Mouse (Mus musculus) bone marrow macrophage, adult 2 months (primary cell): ENCODE measurements around the gene Taf9b.

Experiments
- CTCF ChIP-seq: IDR thresholded peaks from 2 replicates; pipeline ENCODE4 v1.5.1; 2012; ENCODE audit warnings: low read depth, mild to moderate bottlenecking, low read length, moderate library complexity
- POLR2A ChIP-seq: IDR thresholded peaks from 2 replicates; pipeline ENCODE4 v1.6.1; 2012; ENCODE audit warnings: mild to moderate bottlenecking, low read depth, low read length, borderline replicate concordance

GRCm38 (mm10) chrX:106176331-106176730 lies 44.6 kb downstream of the Taf9b start:
- TF ChIP-seq CTCF: no peak
- TF ChIP-seq POLR2A: no peak
